Mouse (Mus musculus): ENCODE data around the gene Tmem59. TPM values are rescaled to one million over a fixed set of nuclear protein-coding genes. Genes with fewer than 3 reads are reported as not detected.

Tmem59 gene
- polyA plus RNA-seq, 1 experiment from 2014 or later: 321 TPM

DNA sequence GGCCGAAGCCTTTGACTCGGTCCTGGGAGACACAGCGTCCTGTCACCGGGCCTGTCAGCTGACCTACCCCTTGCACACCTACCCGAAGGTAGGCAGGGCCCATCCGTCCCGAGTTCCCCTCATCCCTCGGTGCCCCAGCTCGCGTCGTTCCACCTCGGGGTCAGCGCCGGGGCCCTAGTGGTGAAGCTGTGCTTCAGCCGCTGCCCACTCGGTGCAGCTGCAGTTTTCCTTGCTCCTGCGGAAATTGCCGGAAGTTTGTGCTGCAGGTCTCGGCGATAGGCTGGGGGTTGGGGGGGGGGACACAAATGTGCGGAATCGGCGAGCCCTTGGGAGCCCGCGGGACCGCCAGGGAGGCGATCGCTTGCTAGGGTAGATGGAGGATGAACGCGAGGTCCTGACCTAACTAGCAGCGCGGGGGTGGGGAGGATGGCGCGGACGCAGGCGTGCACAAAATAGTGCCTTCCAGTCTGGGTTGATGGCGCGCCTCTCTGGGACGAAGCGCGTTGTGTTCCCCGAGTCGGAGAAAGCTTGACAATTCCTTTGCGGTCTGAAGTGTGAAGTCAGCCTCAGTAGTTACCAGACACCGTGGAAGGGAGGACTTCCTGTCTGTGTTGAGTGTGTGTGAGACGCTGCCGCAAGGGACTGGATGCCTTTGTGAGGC is 761 bp downstream of the Tmem59 start, which contains the start of gene Tceanc2:
Gene Tceanc2, minus strand, starts transcription at position 287 of the 661 bp plus-strand sequence.
- H3K27me3 ChIP-seq (ENCODE audit: insufficient read depth, low read length): no peaks in the 10 kb centered on the region
- peaks cover 6% of the 10 kb centered on the region; the same call in 1 of the 2 replicates for H3K4me1 ChIP-seq (ENCODE audit: insufficient read depth)
- H3K27ac ChIP-seq (ENCODE audit: low read depth): peak within 1 kb of the TSS; percentile 93
- DNase-seq (peak; percentile 70), ATAC-seq (ENCODE audit: insufficient read depth) (peak; percentile 15)
- peak; percentile 39; the same call in 1 of the 2 replicates for TF ChIP-seq CTCF (IDR thresholded peaks at IDR 0.05; ENCODE audit: low read depth)
- peak within 1 kb of the TSS; percentile 87 for H3K9ac ChIP-seq
- H3K36me3 ChIP-seq (ENCODE audit: insufficient read depth): peaks cover 18% of the 10 kb centered on the region
- H3K4me2 ChIP-seq: peak within 1 kb of the TSS; percentile 74
- WGBS: 0% methylated on average over 47 of the region's 47 CpGs
- no peaks in the 10 kb centered on the region for H3K9me3 ChIP-seq (ENCODE audit: low read depth, low read length)
- H3K4me3 ChIP-seq (ENCODE audit: low read depth, low read length): peak within 1 kb of the TSS; percentile 97

DNA sequence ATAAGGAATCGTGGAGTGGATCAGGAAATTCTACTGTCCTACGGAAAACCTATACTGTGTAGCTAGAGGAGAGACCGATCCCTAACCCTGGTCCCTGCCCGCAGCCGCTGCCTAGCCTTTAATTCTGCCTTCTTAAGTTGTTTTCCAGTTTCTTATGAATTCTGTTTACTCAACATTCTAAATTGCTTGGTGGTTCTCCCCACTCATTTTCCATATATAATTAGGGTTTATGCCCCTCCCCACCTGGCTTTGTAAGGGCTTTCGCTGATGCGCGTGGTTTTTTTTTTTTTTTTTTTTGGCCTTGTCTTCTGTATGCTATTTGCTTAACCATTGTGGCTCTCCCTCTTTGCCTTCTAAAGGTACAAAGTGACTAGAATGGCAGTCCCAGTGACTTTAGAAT is 1.4 kb downstream of the Tmem59 start:
- Histone ChIP-seq H3K27me3 (ENCODE audit: insufficient read depth, low read length) (no peaks in the 10 kb centered on the region), H3K4me1 (ENCODE audit: insufficient read depth) (peaks cover 6% of the 10 kb centered on the region; the same call in 1 of the 2 replicates), H3K9me3 (ENCODE audit: low read depth, low read length) (no peaks in the 10 kb centered on the region), H3K36me3 (ENCODE audit: insufficient read depth) (peaks cover 17% of the 10 kb centered on the region), H3K27ac (ENCODE audit: low read depth) (peak overlapping the region; percentile 93), H3K4me3 (ENCODE audit: low read depth, low read length) (peak overlapping the region; percentile 97), H3K9ac (peak overlapping the region; percentile 87), H3K4me2 (peak overlapping the region; percentile 74)
- no peak for TF ChIP-seq CTCF (IDR thresholded peaks at IDR 0.05; ENCODE audit: low read depth)
- peak; percentile 44 for DNase-seq
- 2% methylated on average over 8 of the region's 8 CpGs for WGBS
- ATAC-seq (ENCODE audit: insufficient read depth): no peak

DNA sequence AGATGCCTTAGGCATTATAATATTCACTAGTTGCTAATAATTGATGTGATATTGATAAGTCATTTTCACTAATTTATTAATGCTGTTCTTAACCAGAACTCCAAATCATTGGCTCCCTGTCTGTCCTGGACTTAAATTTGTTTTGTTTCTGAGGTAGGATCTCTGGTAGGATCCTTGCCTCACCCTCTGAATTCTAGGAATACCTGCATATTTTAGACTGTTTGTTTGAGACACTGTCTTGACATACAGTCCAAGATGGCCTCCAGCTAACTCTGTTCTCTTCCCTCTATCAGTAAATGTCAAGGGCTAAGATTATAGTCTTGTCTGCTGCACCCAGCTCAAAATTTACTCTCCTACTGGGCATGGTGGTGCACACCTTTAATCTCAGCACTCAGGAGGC is 2.5 kb downstream of the Tmem59 start:
- no peak overlapping the region for H3K4me2 ChIP-seq

DNA sequence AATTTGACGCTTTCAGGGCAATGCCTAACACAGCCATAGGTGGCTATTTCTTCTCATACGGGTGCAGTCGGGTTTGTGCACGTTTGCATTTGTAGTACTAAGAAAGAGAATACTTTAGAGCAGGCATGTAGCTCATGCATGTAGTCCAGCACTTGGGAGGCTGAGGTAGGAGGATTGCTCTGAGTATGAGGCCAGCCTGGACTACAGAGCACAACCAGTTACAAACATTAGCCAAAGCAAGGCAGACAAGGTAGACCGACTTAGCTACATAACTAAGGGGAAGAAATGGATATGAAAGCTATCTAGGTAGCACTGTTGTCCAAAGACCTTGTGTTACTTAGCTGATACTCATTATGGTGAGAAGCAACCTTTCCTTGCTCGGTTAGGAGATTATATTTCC is 3.7 kb downstream of the Tmem59 start:
- Histone ChIP-seq H3K27ac (ENCODE audit: low read depth) (no peak overlapping the region), H3K4me3 (ENCODE audit: low read depth, low read length) (no peak overlapping the region), H3K4me1 (ENCODE audit: insufficient read depth) (peaks cover 6% of the 10 kb centered on the region; the same call in 1 of the 2 replicates), H3K27me3 (ENCODE audit: insufficient read depth, low read length) (no peaks in the 10 kb centered on the region), H3K4me2 (no peak overlapping the region), H3K9me3 (ENCODE audit: low read depth, low read length) (no peaks in the 10 kb centered on the region), H3K36me3 (ENCODE audit: insufficient read depth) (peaks cover 11% of the 10 kb centered on the region), H3K9ac (no peak overlapping the region)
- DNase-seq (no peak), ATAC-seq (ENCODE audit: insufficient read depth) (no peak)
- no peak for TF ChIP-seq CTCF (IDR thresholded peaks at IDR 0.05; ENCODE audit: low read depth)
- 79% methylated on average over 6 of the region's 6 CpGs for WGBS

More for the DNA sequence above, 2.5 kb downstream of the Tmem59 start:
- Histone ChIP-seq H3K9me3 (ENCODE audit: low read depth, low read length) (no peaks in the 10 kb centered on the region), H3K4me1 (ENCODE audit: insufficient read depth) (peaks cover 6% of the 10 kb centered on the region; the same call in 1 of the 2 replicates), H3K36me3 (ENCODE audit: insufficient read depth) (peaks cover 9% of the 10 kb centered on the region; the same call in 1 of the 2 replicates), H3K4me3 (ENCODE audit: low read depth, low read length) (no peak overlapping the region), H3K27me3 (ENCODE audit: insufficient read depth, low read length) (no peaks in the 10 kb centered on the region), H3K27ac (ENCODE audit: low read depth) (no peak overlapping the region), H3K9ac (no peak overlapping the region)
- no peak for TF ChIP-seq CTCF (IDR thresholded peaks at IDR 0.05; ENCODE audit: low read depth)
- DNase-seq: no peak
- ATAC-seq (ENCODE audit: insufficient read depth): no peak

DNA sequence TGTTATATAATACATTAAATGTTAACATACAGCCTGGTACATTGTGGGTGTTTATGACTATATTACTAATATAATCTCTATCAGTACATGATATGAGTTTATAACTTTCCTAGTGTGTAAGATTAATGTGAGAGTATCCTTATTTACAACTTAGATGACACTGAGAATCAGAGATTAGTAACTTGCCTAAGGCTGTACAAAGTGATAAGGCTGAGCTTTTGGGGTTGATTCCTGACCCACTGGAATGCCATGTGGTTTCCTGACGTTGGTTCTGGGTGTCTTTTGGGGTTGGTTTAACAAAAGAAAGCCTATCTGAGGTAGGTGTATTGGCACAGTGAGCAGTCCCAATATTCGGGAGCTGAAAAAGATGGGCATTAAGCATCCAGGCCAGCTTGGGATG is 4.6 kb downstream of the Tmem59 start:
- Histone ChIP-seq H3K4me1 (ENCODE audit: insufficient read depth) (peaks cover 6% of the 10 kb centered on the region; the same call in 1 of the 2 replicates), H3K4me3 (ENCODE audit: low read depth, low read length) (no peak overlapping the region), H3K9me3 (ENCODE audit: low read depth, low read length) (no peaks in the 10 kb centered on the region), H3K27ac (ENCODE audit: low read depth) (no peak overlapping the region), H3K9ac (no peak overlapping the region), H3K27me3 (ENCODE audit: insufficient read depth, low read length) (no peaks in the 10 kb centered on the region), H3K36me3 (ENCODE audit: insufficient read depth) (peaks cover 18% of the 10 kb centered on the region), H3K4me2 (no peak overlapping the region)
- WGBS: 72% methylated on average over 2 of the region's 2 CpGs
- DNase-seq (no peak), ATAC-seq (ENCODE audit: insufficient read depth) (no peak)
- no peak for TF ChIP-seq CTCF (IDR thresholded peaks at IDR 0.05; ENCODE audit: low read depth)

DNA sequence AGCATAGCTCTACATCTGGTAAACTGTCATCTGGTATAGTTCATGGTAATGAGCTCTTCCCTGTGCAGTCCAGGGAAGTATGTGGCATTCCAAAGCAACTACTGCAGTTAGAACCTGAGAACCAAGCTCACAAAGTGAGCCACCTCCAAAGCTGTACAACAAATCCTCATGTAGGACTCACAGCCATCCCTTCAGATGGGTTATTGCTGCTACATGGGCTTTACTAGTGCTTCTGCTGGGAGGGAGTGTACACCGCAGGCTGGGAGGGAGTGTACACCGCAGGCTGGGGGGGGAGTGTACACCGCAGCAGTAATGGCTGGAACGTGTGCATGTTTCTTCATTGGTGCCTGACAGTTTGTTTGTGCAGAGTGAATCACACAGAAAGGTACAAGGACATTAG is 5.0 kb downstream of the Tmem59 start:
- Histone ChIP-seq H3K27me3 (ENCODE audit: insufficient read depth, low read length) (no peaks in the 10 kb centered on the region), H3K4me3 (ENCODE audit: low read depth, low read length) (no peak overlapping the region), H3K4me1 (ENCODE audit: insufficient read depth) (peaks cover 6% of the 10 kb centered on the region; the same call in 1 of the 2 replicates), H3K27ac (ENCODE audit: low read depth) (no peak overlapping the region), H3K4me2 (no peak overlapping the region), H3K36me3 (ENCODE audit: insufficient read depth) (peaks cover 22% of the 10 kb centered on the region), H3K9ac (no peak overlapping the region), H3K9me3 (ENCODE audit: low read depth, low read length) (no peaks in the 10 kb centered on the region)
- ATAC-seq (ENCODE audit: insufficient read depth) (no peak), DNase-seq (no peak)
- WGBS: 84% methylated on average over 4 of the region's 4 CpGs
- no peak for TF ChIP-seq CTCF (IDR thresholded peaks at IDR 0.05; ENCODE audit: low read depth)

DNA sequence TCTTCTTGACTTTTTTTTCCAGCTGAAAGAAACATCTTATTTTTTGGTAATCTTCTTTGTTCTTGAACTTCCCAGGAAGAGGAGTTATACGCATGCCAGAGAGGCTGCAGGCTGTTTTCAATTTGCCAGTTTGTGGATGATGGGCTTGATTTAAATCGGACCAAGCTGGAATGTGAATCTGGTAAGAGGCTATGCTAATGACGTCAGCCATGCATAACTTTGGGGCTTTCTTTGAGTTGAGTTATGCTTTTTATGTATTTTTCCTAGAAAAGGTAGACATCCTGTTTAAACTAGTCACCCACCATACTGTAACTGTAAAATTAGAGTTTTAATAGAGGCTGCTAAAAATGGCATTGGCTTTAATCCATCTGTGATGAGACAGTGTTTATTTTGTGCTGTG is 7.5 kb downstream of the Tmem59 start:
- no peak overlapping the region for H3K27ac ChIP-seq (ENCODE audit: low read depth)
- no peak overlapping the region for H3K9ac ChIP-seq
- no peak overlapping the region for H3K4me2 ChIP-seq
- H3K4me1 ChIP-seq (ENCODE audit: insufficient read depth): no peaks in the 10 kb centered on the region
- no peaks in the 10 kb centered on the region for H3K9me3 ChIP-seq (ENCODE audit: low read depth, low read length)
- ATAC-seq (ENCODE audit: insufficient read depth): no peak
- TF ChIP-seq CTCF (IDR thresholded peaks at IDR 0.05; ENCODE audit: low read depth): no peak
- DNase-seq: no peak
- no peaks in the 10 kb centered on the region for H3K27me3 ChIP-seq (ENCODE audit: insufficient read depth, low read length)
- WGBS: 68% methylated on average over 3 of the region's 3 CpGs
- H3K36me3 ChIP-seq (ENCODE audit: insufficient read depth): peaks cover 45% of the 10 kb centered on the region
- no peak overlapping the region for H3K4me3 ChIP-seq (ENCODE audit: low read depth, low read length)

All from lung, embryonic 14.5 days (tissue).